Mouse (Mus musculus): ENCODE data around the gene Npl.

The Npl gene

GRCm38 (mm10) chr1:153549536-153550199 is at the start of gene Npl:
Gene Npl, minus strand, starts transcription at chr1:153550045.
- peak; percentile 77 for DNase-seq (ENCODE audit: low spot score)

GRCm38 (mm10) chr1:153599302-153600045 is 49.6 kb upstream of the Npl start:
- DNase-seq (ENCODE audit: low spot score): no peak

- DNase-seq (ENCODE audit: low spot score): no peak
These were observed 48.9 kb upstream of the Npl start for GRCm38 (mm10) chr1:153598773-153599172.

GRCm38 (mm10) chr1:153593678-153594077 is 43.8 kb upstream of the Npl start:
- DNase-seq (ENCODE audit: low spot score): no peak

GRCm38 (mm10) chr1:153590176-153590734 is 40.4 kb upstream of the Npl start:
- DNase-seq (ENCODE audit: low spot score): no peak

GRCm38 (mm10) chr1:153587956-153588355 is 38.1 kb upstream of the Npl start:
- DNase-seq (ENCODE audit: low spot score): no peak

- no peak for DNase-seq (ENCODE audit: low spot score)
These were observed 37.0 kb upstream of the Npl start for GRCm38 (mm10) chr1:153586826-153587225.

- DNase-seq (ENCODE audit: low spot score): no peak
These were observed 35.9 kb upstream of the Npl start for GRCm38 (mm10) chr1:153585752-153586151.

GRCm38 (mm10) chr1:153583189-153583588 is 33.3 kb upstream of the Npl start:
- DNase-seq (ENCODE audit: low spot score): no peak

GRCm38 (mm10) chr1:153574730-153575129 is 24.9 kb upstream of the Npl start:
- DNase-seq (ENCODE audit: low spot score): no peak

- no peak for DNase-seq (ENCODE audit: low spot score)
These were observed 22.6 kb upstream of the Npl start for GRCm38 (mm10) chr1:153572271-153573043.

GRCm38 (mm10) chr1:153565701-153566100 is 15.9 kb upstream of the Npl start:
- no peak for DNase-seq (ENCODE audit: low spot score)

GRCm38 (mm10) chr1:153564701-153565100 is 14.9 kb upstream of the Npl start:
- no peak for DNase-seq (ENCODE audit: low spot score)

- no peak for DNase-seq (ENCODE audit: low spot score)
These were observed 13.8 kb upstream of the Npl start for GRCm38 (mm10) chr1:153563675-153564074.

- DNase-seq (ENCODE audit: low spot score): no peak
These were observed 11.0 kb upstream of the Npl start for GRCm38 (mm10) chr1:153560805-153561204.

- no peak for DNase-seq (ENCODE audit: low spot score)
These were observed 9.9 kb upstream of the Npl start for GRCm38 (mm10) chr1:153559701-153560100.

GRCm38 (mm10) chr1:153559126-153559647 is 9.3 kb upstream of the Npl start:
- peak; percentile 43 for DNase-seq (ENCODE audit: low spot score)

GRCm38 (mm10) chr1:153556896-153557295 is 7.1 kb upstream of the Npl start:
- DNase-seq (ENCODE audit: low spot score): no peak

GRCm38 (mm10) chr1:153556202-153556601 is 6.4 kb upstream of the Npl start:
- DNase-seq (ENCODE audit: low spot score): no peak

GRCm38 (mm10) chr1:153550814-153551213 is 969 bp upstream of the Npl start:
- peak; percentile 34 for DNase-seq (ENCODE audit: low spot score)

- no peak for DNase-seq (ENCODE audit: low spot score)
These were observed 2.3 kb downstream of the Npl start for GRCm38 (mm10) chr1:153547555-153547954.

- DNase-seq (ENCODE audit: low spot score): no peak
These were observed 4.6 kb downstream of the Npl start for GRCm38 (mm10) chr1:153545196-153545595.

Data from ovary, postnatal 36 days (tissue).